Mouse (Mus musculus) right cerebral cortex, postnatal 4 days (tissue): ENCODE results near the gene Kcnrg.
"Not testable (repeated sequence)": the region's sequence is repeated elsewhere in the genome, so short reads cannot be mapped to it uniquely, and the experiment has no call there.

Experiments
- DNase-seq: peaks from one replicate; pipeline ENCODE4 v3.0.0-alpha.2; 2022

Gene Kcnrg

DNA sequence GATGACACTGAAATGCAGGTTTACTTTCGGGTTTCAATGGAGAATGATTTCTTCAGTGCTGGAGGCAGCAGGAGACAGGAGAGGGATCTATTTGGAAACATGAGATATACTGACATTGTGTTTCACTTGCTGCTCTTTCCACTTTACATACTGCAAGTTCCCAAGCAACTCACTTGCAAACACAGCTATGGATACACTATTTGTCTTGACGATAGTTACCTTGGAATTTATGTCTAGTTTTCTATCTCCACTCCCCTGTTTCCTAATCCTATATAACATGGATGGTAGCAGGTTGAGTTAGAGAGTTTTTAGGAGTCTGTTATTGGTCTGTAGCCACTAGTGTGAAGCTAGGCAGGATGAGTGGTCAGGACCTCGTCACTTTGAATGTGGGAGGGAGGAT is at the start of gene Kcnrg:
TSS of gene Kcnrg (plus strand) at position 301 of the 400 bp plus-strand sequence.
- DNase-seq: no peak

DNA sequence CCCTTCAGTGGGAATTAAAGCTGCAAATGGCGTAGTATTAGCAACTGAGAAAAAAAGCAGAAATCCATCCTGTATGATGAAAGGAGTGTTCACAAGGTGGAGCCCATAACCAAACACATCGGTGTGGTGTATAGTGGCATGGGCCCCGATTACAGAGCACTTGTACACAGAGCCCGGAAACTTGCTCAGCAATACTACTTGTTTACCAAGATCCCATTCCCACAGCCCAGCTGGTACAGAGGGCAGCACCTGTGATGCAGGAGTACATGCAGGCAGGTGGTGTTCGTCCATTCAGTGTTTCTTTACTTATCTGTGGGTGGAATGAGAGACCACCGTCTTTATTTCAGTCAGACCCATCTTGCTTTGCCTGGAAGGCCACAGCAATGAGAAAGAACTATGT is 48.4 kb upstream of the Kcnrg start:
- DNase-seq: no peak

DNA sequence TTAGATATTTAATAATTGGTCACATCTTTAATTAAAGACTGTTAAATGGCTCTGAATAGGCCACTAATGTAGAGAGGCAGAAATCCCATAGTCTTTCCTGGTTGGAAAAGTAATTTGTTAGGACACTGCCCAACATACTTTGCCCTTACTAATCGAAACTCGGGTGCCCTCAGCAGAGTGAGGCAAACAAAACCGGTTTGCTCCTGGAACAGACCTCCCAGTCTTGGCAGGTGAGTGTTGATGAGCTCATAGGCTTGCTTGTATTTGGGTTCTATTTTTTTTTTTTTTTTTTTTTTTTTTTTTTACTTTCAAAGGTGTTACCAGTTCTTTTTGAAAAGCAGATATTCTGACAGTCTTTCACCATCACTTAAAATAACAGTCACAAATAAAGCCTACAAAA is 47.4 kb upstream of the Kcnrg start:
- DNase-seq: no peak

DNA sequence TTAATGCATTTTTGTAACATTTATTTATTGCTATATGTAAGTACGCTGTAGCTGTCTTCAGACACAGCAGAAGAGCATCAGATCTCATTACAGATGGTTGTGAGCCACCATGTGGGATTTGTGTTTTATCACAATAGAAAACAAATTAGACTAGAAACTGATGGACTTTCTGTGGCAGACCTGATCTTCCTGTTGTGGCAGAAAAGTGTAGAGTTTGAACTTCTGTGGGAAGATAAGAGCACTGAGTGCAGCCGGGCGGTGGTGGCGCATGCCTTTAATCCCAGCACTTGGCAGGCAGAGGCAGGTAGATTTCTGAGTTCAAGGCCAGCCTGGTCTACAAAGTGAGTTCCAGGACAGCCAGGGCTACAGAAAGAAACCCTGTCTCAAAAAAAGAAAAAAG is 41.0 kb upstream of the Kcnrg start:
- DNase-seq: not testable (repeated sequence)

DNA sequence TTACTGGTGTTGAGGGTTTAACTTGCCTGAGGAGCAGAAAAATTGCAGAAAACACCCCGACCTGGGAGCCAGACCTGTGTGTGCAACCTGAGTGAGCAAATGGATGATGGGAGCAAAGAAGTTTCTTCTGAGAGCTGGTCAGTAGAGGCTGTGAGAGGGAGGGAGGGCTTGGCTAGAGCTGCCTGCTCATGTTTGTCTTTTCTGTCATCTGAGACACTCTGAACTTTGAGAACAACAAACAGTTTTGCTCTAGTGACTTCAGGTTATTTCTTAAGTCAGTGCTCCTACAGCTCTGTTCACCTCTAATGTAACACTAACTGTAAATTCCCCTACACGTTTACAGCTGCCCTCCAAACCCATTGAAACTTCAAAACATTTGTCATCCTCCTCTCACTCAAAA is 37.9 kb upstream of the Kcnrg start:
- DNase-seq: no peak

DNA sequence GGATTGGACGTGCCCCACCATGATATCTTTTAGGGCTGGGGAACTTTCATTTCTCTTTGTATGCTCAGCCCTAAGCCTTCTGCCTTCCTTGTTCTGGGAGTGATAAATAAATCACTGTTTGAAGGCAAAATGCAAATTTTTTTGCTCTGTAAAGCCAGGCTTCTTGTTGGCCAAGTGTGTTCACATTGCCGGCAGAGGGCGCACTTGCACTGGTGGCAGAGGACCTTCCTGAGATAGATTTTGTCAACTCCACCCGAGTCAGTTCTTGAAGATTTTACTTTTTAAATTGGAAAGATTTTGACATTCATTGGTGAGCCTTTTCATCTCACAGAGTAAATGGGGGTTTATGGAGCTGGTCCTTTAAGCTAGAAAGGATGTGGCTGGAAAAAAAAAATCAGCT is 35.9 kb upstream of the Kcnrg start:
- DNase-seq: peak; percentile 93

DNA sequence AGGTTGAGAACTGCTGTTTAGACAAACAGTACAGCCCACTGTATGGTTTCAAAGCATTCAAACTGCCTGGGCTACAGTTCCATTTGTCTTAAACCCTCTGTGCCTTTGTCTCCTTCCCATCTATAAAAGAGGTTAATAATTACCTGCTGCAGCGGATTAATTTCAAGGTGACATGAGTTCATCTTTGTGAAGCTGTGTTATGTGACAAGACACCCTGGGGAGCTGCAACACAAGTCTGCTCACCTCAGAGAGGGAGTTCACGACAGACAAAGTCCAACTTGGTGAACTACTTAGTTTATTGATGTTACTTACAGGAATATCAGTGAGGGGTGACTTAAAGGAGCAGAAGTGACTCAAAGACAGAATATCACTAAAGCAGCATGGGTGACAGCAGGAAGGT is 35.1 kb upstream of the Kcnrg start:
- DNase-seq: no peak

DNA sequence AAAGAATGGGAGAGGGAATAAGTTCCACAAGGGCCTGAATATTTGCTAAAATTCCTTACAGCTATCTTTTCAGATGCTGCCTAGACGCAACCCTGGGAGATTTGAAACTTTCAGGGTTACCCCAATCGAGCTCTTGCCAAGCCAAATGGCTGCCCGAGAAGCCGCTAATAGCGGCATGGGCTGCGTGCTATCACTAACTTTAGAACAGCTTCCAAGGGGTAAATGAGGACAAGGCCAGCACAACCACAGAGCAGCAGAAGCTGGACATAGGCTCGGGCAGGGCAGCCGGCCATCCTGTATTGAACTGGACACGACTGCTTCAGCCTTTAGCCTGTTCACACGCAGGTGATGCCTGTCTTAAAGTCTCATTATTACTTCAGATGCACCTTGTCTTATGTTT is 32.2 kb upstream of the Kcnrg start:
- no peak for DNase-seq

DNA sequence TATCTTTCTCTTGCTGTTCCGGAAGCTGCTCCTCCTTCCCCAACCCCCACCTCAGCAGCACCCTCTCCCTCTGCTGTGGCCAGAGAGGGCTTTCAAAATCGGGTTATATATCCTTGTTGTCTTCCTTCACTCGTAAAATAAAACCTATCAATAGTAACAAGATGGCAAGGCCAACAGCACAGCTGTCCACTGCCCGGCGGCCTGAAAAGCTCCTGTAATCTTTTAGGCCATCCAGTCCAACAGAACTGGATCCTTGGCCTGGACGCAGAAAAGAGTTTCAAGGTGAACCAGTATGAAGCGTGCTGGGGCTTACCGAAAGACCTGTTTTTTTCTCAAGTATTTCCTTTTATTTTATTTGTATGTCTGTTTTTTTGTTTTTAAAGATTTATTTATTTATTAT is 31.3 kb upstream of the Kcnrg start:
- no peak for DNase-seq

DNA sequence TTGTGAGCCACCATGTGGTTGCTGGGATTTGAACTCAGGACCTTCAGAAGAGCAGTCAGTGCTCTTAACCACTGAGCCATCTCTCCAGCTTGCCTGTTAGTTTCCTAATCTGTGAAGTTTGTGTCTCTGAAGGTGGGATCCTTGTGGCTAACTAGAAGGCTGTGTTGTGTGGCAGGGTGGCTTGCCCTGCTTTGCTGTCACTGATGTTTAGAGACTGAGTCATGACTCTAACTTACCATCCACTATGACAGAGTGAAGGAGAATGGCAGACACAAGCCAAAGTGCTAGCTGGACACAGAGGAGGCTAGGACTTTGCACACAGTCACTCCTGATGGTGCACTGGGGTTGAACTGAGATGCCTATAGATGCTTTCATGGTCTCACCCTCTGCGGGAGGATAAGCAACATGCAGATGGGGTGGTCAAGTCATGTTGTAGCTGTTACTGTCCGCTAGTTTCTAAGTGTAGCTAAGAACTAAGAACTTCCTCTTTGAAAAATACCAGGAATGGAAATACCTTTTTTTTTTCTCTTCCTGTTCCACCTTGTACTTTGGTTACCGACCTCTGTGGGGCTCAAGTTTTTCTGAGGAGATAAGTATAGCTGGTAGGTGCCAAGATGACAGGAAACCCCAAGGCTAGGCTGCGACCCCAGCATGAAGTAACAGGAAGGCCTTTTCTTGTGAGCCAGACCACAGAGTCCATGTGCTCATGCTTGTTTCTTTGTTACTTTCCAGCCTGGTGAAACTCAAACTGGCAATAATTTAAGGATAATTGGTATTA is 17.8 kb upstream of the Kcnrg start:
- DNase-seq: no peak

DNA sequence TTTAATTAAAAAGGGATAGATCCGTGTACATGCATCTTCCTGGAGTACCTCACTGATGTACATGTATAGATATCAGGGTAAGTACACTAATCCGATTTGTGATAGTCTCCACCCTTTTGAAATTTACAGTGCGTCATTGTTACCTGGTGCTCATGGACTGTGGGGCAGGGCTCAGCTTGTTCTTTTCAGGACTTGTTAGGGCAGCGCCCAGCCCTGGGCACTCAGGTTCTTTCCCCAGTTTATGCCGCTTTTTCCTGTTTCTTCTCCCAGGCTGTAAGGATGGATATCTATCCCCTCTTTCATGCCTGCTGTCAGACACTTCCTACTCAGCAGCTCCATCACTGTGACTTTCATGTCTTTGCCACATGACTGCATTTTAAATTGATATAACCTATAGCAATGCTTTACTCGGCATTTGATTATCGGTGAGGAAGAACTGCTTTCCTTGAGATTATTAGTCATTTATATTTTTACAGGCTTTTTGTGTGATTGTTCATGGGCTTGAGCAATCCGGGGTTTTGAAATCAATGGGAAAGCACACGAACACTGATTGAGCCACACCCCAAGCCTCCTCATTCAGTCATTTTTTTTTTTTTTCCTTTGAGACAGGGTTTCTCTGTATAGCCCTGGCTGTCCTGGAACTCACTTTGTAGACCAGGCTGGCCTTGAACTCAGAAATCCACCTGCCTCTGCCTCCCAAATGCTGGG is 10.4 kb upstream of the Kcnrg start:
- DNase-seq: no peak

DNA sequence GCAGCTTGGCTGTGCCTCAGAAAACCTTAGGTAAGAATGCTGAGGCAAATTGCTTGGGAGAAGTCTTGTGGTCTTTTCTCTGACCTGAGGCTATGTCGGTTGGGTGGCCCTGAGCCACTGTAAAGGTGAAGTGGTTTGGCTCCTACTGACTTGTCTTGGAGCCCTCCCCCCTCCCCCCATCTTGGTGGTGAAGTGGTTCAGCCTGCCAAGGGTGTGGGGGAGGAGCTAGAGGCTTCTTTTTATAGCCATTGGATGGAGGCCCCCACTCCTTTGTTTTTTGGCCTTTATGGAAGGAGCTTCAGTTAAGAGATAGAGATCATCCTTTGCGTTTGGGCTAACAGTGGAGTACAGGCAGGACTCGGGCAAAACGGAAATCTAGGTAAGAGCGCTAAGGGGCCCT is 9.3 kb upstream of the Kcnrg start, which contains the start of gene Trim13:
TSS of gene Trim13 (plus strand) at position 280 of the 400 bp plus-strand sequence.
- DNase-seq: no peak

DNA sequence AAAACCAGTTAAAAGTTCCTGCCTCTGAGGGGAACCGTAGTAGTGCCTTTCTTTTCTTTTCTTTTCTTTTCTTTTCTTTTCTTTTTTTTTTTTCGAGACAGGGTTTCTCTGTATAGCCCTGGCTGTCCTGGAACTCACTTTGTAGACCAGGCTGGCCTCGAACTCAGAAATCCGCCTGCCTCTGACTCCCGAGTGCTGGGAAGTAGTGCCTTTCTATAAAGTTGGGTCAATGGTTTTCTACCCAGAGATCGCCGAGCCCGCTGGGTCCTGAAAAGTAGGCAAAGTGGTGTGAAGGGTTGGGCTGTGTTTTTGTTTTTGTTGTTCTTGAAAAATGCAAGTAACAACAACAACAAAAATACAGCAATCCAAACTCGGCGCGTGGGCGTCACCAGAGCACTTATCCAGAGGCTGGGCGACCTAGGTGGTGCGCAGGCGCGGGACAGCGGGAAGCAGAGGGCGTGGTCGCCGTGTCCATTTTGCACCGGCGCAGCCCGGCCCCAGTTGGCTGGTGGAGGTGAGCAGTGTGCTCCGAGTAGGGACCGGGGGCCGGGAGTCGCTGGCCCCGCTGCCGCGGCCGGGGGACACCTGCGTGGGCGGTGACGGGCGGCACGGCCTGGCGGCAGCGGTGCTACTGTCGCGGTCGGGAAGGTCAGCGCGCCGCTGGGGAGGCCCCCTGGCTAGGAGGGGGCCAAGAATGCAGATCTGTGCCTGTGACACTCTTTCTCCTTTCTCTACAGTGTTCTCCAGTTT is 8.0 kb upstream of the Kcnrg start:
- DNase-seq: peak; percentile 87

DNA sequence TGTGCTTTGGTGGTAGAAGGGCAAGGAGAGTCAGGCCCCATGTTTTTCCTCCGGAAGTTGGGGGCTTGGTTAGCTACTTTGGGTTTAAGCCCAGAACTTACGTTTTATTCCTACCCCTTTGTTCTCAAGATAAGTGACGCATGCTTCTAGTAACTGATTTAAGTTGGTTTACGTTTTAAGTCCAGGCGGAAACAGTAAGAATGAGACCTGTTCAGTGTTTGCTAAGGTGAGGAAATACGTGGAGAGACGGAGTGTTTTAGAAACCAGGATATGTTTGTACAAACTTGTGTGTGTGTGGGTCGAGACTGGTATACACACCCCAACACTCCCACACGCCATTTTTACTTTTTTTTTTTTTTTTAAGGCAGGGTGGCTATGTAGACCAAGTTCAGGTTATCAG is 5.9 kb upstream of the Kcnrg start:
- DNase-seq: no peak

DNA sequence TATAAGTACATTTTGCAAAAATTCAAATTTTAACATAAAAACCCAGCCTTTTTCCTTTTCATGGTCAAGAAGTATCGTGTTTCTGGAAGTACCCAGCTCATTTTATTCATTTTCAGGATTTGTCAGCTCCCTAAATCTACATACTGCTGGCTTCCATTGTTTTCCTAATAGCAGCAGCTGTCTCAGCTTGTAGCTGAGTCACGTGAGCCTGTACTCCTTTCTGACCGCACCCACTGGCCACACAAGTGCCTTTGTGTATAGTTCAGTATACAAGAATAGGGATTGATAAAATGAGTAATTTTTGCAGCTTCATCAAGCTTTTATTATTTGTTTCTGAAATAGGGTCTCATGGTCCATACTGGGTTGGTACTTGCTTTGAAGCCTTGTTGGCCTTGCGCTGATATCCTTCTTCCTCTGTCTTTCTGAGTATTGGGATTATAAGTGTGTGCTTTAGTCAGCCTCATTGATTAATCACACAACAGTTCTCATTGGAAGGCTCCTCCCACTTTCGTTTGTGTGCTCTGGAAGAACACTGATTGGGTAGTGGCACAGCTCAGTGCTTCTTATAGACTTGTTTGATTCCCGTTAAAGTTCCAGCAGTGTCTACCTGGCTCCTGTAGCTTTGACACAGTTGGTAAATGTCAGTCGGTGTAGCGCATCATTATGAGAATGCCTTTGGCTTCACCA is 4.0 kb upstream of the Kcnrg start:
- DNase-seq: no peak

DNA sequence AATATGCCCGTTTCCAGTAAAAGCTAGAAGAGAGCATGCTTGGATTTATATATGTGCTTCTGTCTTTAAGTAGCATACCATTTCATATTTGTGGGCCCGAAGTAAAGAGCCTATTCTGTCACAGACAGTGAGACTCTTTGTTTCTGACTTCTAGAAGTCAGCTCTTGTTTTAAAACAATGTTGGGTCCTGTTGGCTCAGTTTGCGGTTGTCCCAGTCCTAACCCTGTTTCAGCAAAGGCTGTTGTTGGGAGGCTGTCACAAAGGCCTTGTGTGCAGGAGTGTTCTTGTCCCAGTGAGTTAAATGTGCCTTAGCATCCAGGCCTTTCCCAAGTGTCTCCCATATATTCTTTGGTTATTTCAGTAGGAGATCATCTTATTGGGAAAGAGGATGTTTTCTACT is 3.2 kb upstream of the Kcnrg start:
- DNase-seq: no peak

DNA sequence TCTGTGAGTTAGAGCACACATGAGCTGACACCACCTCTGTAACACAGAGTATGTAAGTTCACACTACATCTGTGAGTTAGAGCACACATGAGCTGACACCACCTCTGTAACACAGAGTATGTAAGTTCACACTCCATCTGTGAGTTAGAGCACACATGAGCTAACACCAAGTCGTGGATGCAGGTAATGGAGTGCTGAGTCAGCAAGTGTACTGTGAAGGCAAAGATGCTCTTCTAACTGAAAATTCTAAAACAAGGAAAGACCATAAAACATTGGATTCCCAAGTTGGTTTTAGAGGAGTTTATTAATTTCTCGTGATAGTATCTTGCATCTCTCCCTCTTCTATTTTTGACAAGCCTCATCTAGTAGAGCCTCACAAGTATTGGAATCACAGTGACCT is 1.2 kb upstream of the Kcnrg start:
- not testable (repeated sequence) for DNase-seq

DNA sequence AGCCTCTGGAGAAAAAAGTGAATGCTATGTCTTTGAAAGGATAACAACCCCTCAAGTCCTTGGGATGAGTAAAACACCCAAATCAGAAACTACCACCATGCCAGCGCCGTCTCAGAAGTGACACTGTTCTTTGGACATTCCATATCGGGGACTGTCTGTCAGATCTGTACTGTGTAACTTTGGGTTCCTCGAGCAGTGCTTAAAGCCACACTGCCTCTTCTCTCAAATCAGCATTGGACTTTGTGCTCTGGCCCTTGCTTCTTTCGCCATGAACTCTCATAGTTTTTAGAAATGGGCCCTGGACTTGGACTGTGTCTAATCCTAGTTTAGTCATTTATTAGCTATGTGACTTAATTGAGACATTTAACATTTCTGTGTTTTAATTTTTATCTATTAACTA is 4.5 kb downstream of the Kcnrg start:
- no peak for DNase-seq

DNA sequence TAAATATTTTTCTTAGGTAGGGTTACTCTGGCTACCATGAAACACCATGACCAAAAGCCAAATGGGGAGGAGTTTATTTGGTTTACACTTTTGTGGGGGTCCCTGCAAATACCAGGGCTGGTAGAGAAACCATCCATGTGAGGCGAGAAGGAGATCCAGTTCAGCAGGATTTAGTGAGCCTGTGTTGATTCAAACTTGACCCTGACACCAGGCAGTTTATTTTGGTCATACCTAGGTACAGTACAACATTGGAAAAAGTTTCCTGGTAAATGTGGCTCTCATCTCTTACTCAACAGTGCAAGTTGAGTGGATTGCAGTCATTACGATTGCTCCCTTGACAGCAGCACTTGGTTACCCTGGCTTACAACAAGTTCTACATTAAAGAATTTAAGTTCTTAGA is 6.1 kb downstream of the Kcnrg start:
- DNase-seq: no peak

DNA sequence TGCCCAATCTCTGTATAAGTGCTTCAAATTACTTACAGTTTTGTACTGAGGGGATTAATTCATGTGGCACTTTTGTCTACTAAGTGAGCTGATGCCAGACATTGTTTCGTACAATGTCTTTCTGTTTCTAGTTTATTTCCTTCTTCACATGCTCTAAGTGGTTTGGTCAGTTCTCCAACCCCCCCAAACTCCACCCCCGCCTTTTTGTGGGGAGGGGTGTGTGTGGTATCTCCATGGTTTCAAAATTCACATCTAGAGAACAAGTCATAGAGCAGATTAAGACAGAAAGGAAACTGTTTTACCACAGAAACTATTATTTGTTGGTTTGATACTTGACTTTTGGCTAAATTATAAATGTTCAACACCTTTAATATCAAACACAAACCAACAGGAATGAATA is 13.1 kb downstream of the Kcnrg start:
- no peak for DNase-seq

DNA sequence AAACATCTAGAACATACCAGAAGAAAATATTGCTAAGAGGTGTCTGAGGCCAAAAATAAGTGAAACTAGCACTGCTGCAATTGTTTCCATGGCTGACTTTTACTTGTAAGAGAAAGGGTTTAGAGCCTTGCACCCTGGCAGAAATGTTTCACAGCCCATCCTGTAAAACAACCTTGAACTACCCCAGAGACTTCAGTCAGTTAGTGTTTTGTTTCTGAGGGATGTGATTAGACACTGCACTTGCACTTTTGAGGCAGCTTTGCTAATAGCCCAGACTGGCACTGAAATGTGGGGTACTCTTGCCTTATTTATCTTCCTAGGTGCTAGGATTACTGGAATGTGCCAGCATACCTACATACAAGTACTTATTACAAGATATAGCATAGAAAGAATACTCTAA is 28.7 kb downstream of the Kcnrg start:
- DNase-seq: no peak

DNA sequence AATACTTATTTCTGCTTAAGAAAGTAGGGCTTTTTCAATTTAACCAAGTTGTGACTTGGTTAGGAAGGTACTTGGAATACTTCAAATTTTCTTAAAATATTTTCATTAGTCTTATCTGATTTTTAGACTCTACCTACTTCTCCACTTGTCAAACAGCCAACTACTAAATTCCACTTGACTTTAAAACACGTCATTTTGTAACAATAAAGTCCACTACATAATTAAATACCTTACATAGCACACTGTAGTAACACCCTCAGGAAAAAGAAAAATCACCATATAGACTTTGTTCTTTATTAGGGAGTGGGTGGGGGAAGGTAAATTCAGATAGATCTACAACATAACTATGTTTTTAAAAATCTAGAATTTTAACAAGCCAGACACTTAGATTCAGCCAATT is 35.4 kb downstream of the Kcnrg start:
- DNase-seq: no peak

DNA sequence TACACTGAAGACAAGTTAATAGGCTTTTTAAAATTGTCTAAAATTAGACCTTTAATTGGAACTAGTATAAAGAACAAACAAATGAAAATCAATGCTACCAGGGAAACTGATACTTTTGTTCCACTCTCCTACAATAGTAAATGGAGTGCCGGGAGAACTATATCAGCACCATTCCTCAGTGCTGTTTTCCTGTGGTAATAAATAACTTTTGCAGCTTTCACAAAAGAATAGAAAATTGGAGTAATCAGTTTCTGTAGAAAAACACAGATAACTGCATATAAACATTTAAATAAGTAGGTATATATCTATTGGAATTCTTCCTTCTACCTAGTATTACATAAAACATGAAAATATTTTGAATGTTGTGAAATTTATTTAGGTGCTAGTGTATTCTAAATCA is 38.3 kb downstream of the Kcnrg start:
- no peak for DNase-seq
